Mouse (Mus musculus) CH12.LX (cell line): ENCODE data around the gene Borcs6. TPM values are rescaled to one million over a fixed set of nuclear protein-coding genes. Genes with fewer than 3 reads are reported as not detected.

ENCODE experiments used
- DNase-seq: peaks from one replicate; pipeline ENCODE4 v3.0.0-alpha.2; 2013; ENCODE audit errors: extremely low read depth
- H3K27ac ChIP-seq: 2 replicates; pipeline ENCODE4 v1.5.1; 2012; ENCODE audit warnings: low read depth, mild to moderate bottlenecking, control low read depth, moderate library complexity; ENCODE audit not compliant: insufficient read depth
- H3K27me3 ChIP-seq: replicated peaks from 2 replicates; pipeline ENCODE3; 2012; ENCODE audit warnings: inconsistent platforms
- H3K36me3 ChIP-seq, 2 experiments: replicated peaks in 1 of 2; 2 replicates each; pipeline versions ENCODE3 to v1.6.1; 2012; ENCODE audit warnings: inconsistent platforms in 1 of 2, low read length in 1 of 2, mild to moderate bottlenecking in 1 of 2, mixed read lengths in 1 of 2, moderate library complexity in 1 of 2; ENCODE audit not compliant: control insufficient read depth in 1 of 2, insufficient read depth in 1 of 2
- H3K4me1 ChIP-seq, 2 experiments: 2 replicates each; pipeline ENCODE4 v1.6.1; 2012; ENCODE audit warnings: inconsistent platforms in 1 of 2, moderate library complexity in 1 of 2; ENCODE audit not compliant: insufficient read depth in 2 of 2, control insufficient read depth in 1 of 2
- H3K4me2 ChIP-seq: 2 replicates; pipeline ENCODE4 v1.6.1; 2012; ENCODE audit warnings: low read depth, mild to moderate bottlenecking, control low read depth; ENCODE audit not compliant: poor library complexity, insufficient read depth, severe bottlenecking
- H3K4me3 ChIP-seq, 3 experiments: fragments of 150-350 bp in 1 of 3; sonication (generic) in 1 of 3; replicated peaks in 1 of 3; 2 replicates each; pipeline versions ENCODE3 to v1.5.1; 2011 to 2012; ENCODE audit warnings: low read depth in 2 of 3, low read length in 2 of 3, mild to moderate bottlenecking in 2 of 3, moderate library complexity in 2 of 3, control low read depth in 1 of 3, improper control_type of control experiment in 1 of 3, inconsistent platforms in 1 of 3, mixed read lengths in 1 of 3; ENCODE audit not compliant: poor library complexity in 1 of 3
- H3K79me2 ChIP-seq: replicated peaks from 2 replicates; pipeline ENCODE4 v1.6.1; 2012; ENCODE audit warnings: mild to moderate bottlenecking, moderate library complexity; ENCODE audit not compliant: control insufficient read depth, poor library complexity, insufficient read depth, severe bottlenecking; ENCODE audit errors: extremely low read depth
- H3K9ac ChIP-seq: 2 replicates; pipeline ENCODE4 v1.6.1; 2012; ENCODE audit warnings: low read depth, mild to moderate bottlenecking, control low read depth, moderate library complexity; ENCODE audit not compliant: insufficient read depth
- H3K9me3 ChIP-seq: replicated peaks from 2 replicates; pipeline ENCODE3; 2012; ENCODE audit warnings: low read length, inconsistent platforms, mixed read lengths
- BHLHE40 ChIP-seq: IDR thresholded peaks from 2 replicates; pipeline ENCODE4 v1.6.1; 2011; ENCODE audit warnings: mild to moderate bottlenecking, low read depth, low read length, improper control_type of control experiment
- CHD1 ChIP-seq: IDR thresholded peaks from 2 replicates; pipeline ENCODE4 v1.6.1; 2012; ENCODE audit warnings: low read depth, low read length, improper control_type of control experiment, inconsistent platforms
- CHD2 ChIP-seq: IDR thresholded peaks from 2 replicates; pipeline ENCODE4 v1.6.1; 2011; ENCODE audit warnings: low read length, improper control_type of control experiment
- CTCF ChIP-seq, 2 experiments: IDR thresholded peaks in 1 of 2; conservative IDR thresholded peaks in 1 of 2; 2 replicates each; pipeline ENCODE4 v1.5.1; 2011 to 2012; ENCODE audit warnings: low read depth in 2 of 2, low read length in 2 of 2, improper control_type of control experiment in 1 of 2, inconsistent platforms in 1 of 2, mild to moderate bottlenecking in 1 of 2, moderate library complexity in 1 of 2
- E2F4 ChIP-seq: IDR thresholded peaks from 2 replicates; pipeline ENCODE4 v1.6.1; 2011; ENCODE audit warnings: low read depth, low read length, improper control_type of control experiment; ENCODE audit not compliant: insufficient replicate concordance
- ELF1 ChIP-seq: IDR thresholded peaks from 2 replicates; pipeline ENCODE4 v1.6.1; 2014; ENCODE audit warnings: low read depth, mild to moderate bottlenecking, inconsistent platforms, low read length, improper control_type of control experiment
- EP300 ChIP-seq: IDR thresholded peaks from 2 replicates; pipeline ENCODE4 v1.6.1; 2011; ENCODE audit warnings: low read length, improper control_type of control experiment
- ETS1 ChIP-seq: conservative IDR thresholded peaks from 2 replicates; pipeline ENCODE4 v1.6.1; 2012; ENCODE audit warnings: low read depth, mild to moderate bottlenecking, inconsistent platforms, low read length, improper control_type of control experiment, moderate library complexity
- GABPA ChIP-seq: IDR thresholded peaks from 2 replicates; pipeline ENCODE4 v1.6.1; 2012; ENCODE audit warnings: low read depth, low read length, improper control_type of control experiment, inconsistent platforms; ENCODE audit not compliant: insufficient replicate concordance
- HCFC1 ChIP-seq: IDR thresholded peaks from 2 replicates; pipeline ENCODE4 v1.6.1; 2012; ENCODE audit warnings: low read depth, mild to moderate bottlenecking, inconsistent platforms, low read length, improper control_type of control experiment
- IRF4 ChIP-seq: IDR thresholded peaks from 2 replicates; pipeline ENCODE4 v1.6.1; 2014; ENCODE audit warnings: low read depth, mild to moderate bottlenecking, inconsistent platforms, low read length, improper control_type of control experiment
- JUN ChIP-seq: IDR thresholded peaks from 2 replicates; pipeline ENCODE4 v1.6.1; 2011; ENCODE audit warnings: low read depth, mild to moderate bottlenecking, low read length, improper control_type of control experiment, moderate library complexity; ENCODE audit not compliant: insufficient read depth
- JUND ChIP-seq: conservative IDR thresholded peaks from 2 replicates; pipeline ENCODE4 v1.6.1; 2011; ENCODE audit warnings: low read depth, low read length, improper control_type of control experiment
- KAT2A ChIP-seq: IDR thresholded peaks from 2 replicates; pipeline ENCODE4 v1.6.1; 2012; ENCODE audit warnings: low read length, improper control_type of control experiment, inconsistent platforms; ENCODE audit not compliant: insufficient replicate concordance
- MAFK ChIP-seq: IDR thresholded peaks from 2 replicates; pipeline ENCODE4 v1.6.1; 2011; ENCODE audit warnings: low read length, improper control_type of control experiment; ENCODE audit not compliant: insufficient replicate concordance
- MAX ChIP-seq: IDR thresholded peaks from 2 replicates; pipeline ENCODE4 v1.6.1; 2011; ENCODE audit warnings: low read length, improper control_type of control experiment
- MAZ ChIP-seq: IDR thresholded peaks from 2 replicates; pipeline ENCODE4 v1.6.1; 2012; ENCODE audit warnings: low read depth, mild to moderate bottlenecking, inconsistent platforms, low read length, improper control_type of control experiment, moderate library complexity
- MEF2A ChIP-seq: IDR thresholded peaks from 2 replicates; pipeline ENCODE4 v1.6.1; 2014; ENCODE audit warnings: low read depth, mild to moderate bottlenecking, inconsistent platforms, low read length, improper control_type of control experiment, borderline replicate concordance
- MXI1 ChIP-seq: IDR thresholded peaks from 2 replicates; pipeline ENCODE4 v1.6.1; 2011; ENCODE audit warnings: mild to moderate bottlenecking, low read depth, low read length, improper control_type of control experiment
- MYC ChIP-seq: IDR thresholded peaks from 2 replicates; pipeline ENCODE4 v1.6.1; 2011; ENCODE audit warnings: low read depth, mild to moderate bottlenecking, improper control_type of control experiment, low read length
- NELFE ChIP-seq: IDR thresholded peaks from 2 replicates; pipeline ENCODE4 v1.6.1; 2011; ENCODE audit warnings: low read depth, low read length, improper control_type of control experiment
- NRF1 ChIP-seq: IDR thresholded peaks from 2 replicates; pipeline ENCODE4 v1.6.1; 2014; ENCODE audit warnings: low read depth, mild to moderate bottlenecking, inconsistent platforms, low read length, improper control_type of control experiment, moderate library complexity
- PAX5 ChIP-seq: IDR thresholded peaks from 2 replicates; pipeline ENCODE4 v1.6.1; 2012; ENCODE audit warnings: low read length, inconsistent platforms, mixed read lengths
- POLR2A ChIP-seq: IDR thresholded peaks from 2 replicates; pipeline ENCODE4 v1.6.1; 2011; ENCODE audit warnings: low read depth, mild to moderate bottlenecking, improper control_type of control experiment, low read length
- POLR2AphosphoS2 ChIP-seq: IDR thresholded peaks from 2 replicates; pipeline ENCODE4 v1.6.1; 2011; ENCODE audit warnings: low read depth, low read length, improper control_type of control experiment
- RAD21 ChIP-seq: IDR thresholded peaks from 2 replicates; pipeline ENCODE4 v1.6.1; 2011; ENCODE audit warnings: low read depth, mild to moderate bottlenecking, low read length, improper control_type of control experiment, moderate library complexity
- RCOR1 ChIP-seq: conservative IDR thresholded peaks from 2 replicates; pipeline ENCODE4 v1.6.1; 2012; ENCODE audit warnings: low read depth, mild to moderate bottlenecking, inconsistent platforms, low read length, improper control_type of control experiment
- SIN3A ChIP-seq: IDR thresholded peaks from 2 replicates; pipeline ENCODE4 v1.6.1; 2012; ENCODE audit warnings: low read length, improper control_type of control experiment, inconsistent platforms
- SMC3 ChIP-seq: IDR thresholded peaks from 2 replicates; pipeline ENCODE4 v1.6.1; 2011; ENCODE audit warnings: low read depth, low read length, improper control_type of control experiment
- TBP ChIP-seq: conservative IDR thresholded peaks from 2 replicates; pipeline ENCODE4 v1.6.1; 2011; ENCODE audit warnings: low read depth, low read length, improper control_type of control experiment
- TCF12 ChIP-seq: IDR thresholded peaks from 2 replicates; pipeline ENCODE4 v1.6.1; 2014; ENCODE audit warnings: low read depth, mild to moderate bottlenecking, inconsistent platforms, low read length, improper control_type of control experiment
- UBTF ChIP-seq: IDR thresholded peaks from 2 replicates; pipeline ENCODE4 v1.6.1; 2012; ENCODE audit warnings: low read depth, mild to moderate bottlenecking, inconsistent platforms, low read length, improper control_type of control experiment, moderate library complexity
- USF1 ChIP-seq: IDR thresholded peaks from 2 replicates; pipeline ENCODE4 v1.6.1; 2014; ENCODE audit warnings: low read depth, mild to moderate bottlenecking, inconsistent platforms, low read length, improper control_type of control experiment
- USF2 ChIP-seq: conservative IDR thresholded peaks from 2 replicates; pipeline ENCODE4 v1.6.1; 2011; ENCODE audit warnings: low read depth, low read length, improper control_type of control experiment
- ZC3H11A ChIP-seq: IDR thresholded peaks from 2 replicates; pipeline ENCODE4 v1.6.1; 2012; ENCODE audit warnings: low read depth, mild to moderate bottlenecking, inconsistent platforms, low read length, improper control_type of control experiment
- ZKSCAN1 ChIP-seq: IDR thresholded peaks from 2 replicates; pipeline ENCODE4 v1.6.1; 2012; ENCODE audit warnings: low read depth, inconsistent platforms, low read length, improper control_type of control experiment, borderline replicate concordance
- ZMIZ1 ChIP-seq: IDR thresholded peaks from 2 replicates; pipeline ENCODE4 v1.6.1; 2012; ENCODE audit warnings: low read depth, mild to moderate bottlenecking, inconsistent platforms, low read length, improper control_type of control experiment
- ZNF384 ChIP-seq: IDR thresholded peaks from 2 replicates; pipeline ENCODE4 v1.6.1; 2012; ENCODE audit warnings: low read depth, low read length, improper control_type of control experiment, inconsistent platforms
- dilution Hi-C: fragments of 300-500 bp; cut with MboI; formaldehyde crosslinking; loops from 2 replicates; pipeline ENCODE4 v1.14.3; 2020; ENCODE audit warnings: low sequenced_read_pairs; ENCODE audit not compliant: extremely low pct_unique_long_range_greater_than_20kb, extremely low pct_ligation_motif_present
- in situ Hi-C: fragments of 300-500 bp; cut with MboI; formaldehyde crosslinking; loops from 3 replicates; pipeline ENCODE4 v1.14.3; 2019; ENCODE audit warnings: low sequenced_read_pairs, low pct_ligation_motif_present, low pct_unique_long_range_greater_than_20kb, mixed read lengths
- polyA plus RNA-seq: library from polyadenylated mRNA; unstranded; fragments of >175 nt; gene quantifications from 2 replicates; pipeline ENCODE4 v1.2.1, GENCODE M21; 2012; ENCODE audit warnings: low read depth; ENCODE audit not compliant: insufficient read length
- total RNA-seq, 2 experiments: library from RNA; depleted of rRNA; stranded (reverse); fragments of 300-350 nt in 1 of 2; fragments of >200 nt in 1 of 2; gene quantifications; 2 replicates each; pipeline ENCODE4 v1.2.3; 2012 to 2014

Gene Borcs6
- total and polyA plus RNA-seq, 3 experiments: 5.4 to 11.1 (median 7.3) TPM

GRCm38 (mm10) chr11:69073065-69073888, 13.8 kb downstream of the Borcs6 start:
- DNase-seq: peak; percentile 99
- Histone ChIP-seq H3K9ac (peak overlapping the region; percentile 88), H3K4me1 (peaks cover 16 to 55% of the 10 kb centered on the region in 2 experiments), H3K79me2 (no peaks in the 10 kb centered on the region), H3K4me3 (peak overlapping the region in 2 of 3 experiments; percentile 5 to 46), H3K9me3 (no peaks in the 10 kb centered on the region), H3K4me2 (peak overlapping the region; percentile 85), H3K36me3 (no peaks in the 10 kb centered on the region), H3K27ac (peak overlapping the region; percentile 59; the same call in 1 of the 2 replicates), H3K27me3 (peaks cover 2% of the 10 kb centered on the region)
- TF ChIP-seq MYC: peak; percentile 95
- peak; percentile 100 for TF ChIP-seq POLR2A
- TF ChIP-seq RCOR1: peak; percentile 99
- TF ChIP-seq ELF1: peak; percentile 88
- peak; percentile 91 for TF ChIP-seq JUN
- TF ChIP-seq CTCF (conservative IDR thresholded peaks at IDR 0.05 in 1 of 2, IDR thresholded peaks at IDR 0.05 in 1 of 2; ENCODE audit: low read depth in 2 of 2, low read length in 2 of 2): no peak; a peak in 1 of 4 replicates
- peak; percentile 97 for TF ChIP-seq JUND
- TF ChIP-seq POLR2AphosphoS2: peak; percentile 100
- no peak for TF ChIP-seq USF1
- no peak for TF ChIP-seq RAD21
- TF ChIP-seq EP300: peak; percentile 64
- TF ChIP-seq SIN3A: peak; percentile 99
- TF ChIP-seq CHD2: peak; percentile 89
- peak; percentile 97; the same call in 1 of the 2 replicates for TF ChIP-seq MAZ
- TF ChIP-seq ZKSCAN1: no peak; the same call in 1 of the 2 replicates
- TF ChIP-seq IRF4: peak; percentile 86
- TF ChIP-seq CHD1: no peak
- peak; percentile 91 for TF ChIP-seq MAX
- peak; percentile 63 for TF ChIP-seq NRF1
- TF ChIP-seq NELFE: peak; percentile 100
- TF ChIP-seq E2F4: peak; percentile 97
- TF ChIP-seq HCFC1: peak; percentile 82
- peak; percentile 75; the same call in 1 of the 2 replicates for TF ChIP-seq KAT2A
- TF ChIP-seq MEF2A: peak; percentile 91
- TF ChIP-seq USF2: peak; percentile 62
- peak; percentile 99 for TF ChIP-seq ETS1
- TF ChIP-seq SMC3: peak; percentile 28; the same call in 1 of the 2 replicates
- TF ChIP-seq ZMIZ1: peak; percentile 100
- TF ChIP-seq ZNF384: peak; percentile 76
- TF ChIP-seq BHLHE40: peak; percentile 77
- peak; percentile 95 for TF ChIP-seq MAFK
- TF ChIP-seq TCF12: peak; percentile 96
- TF ChIP-seq UBTF: no peak
- TF ChIP-seq TBP: peak; percentile 100
- peak; percentile 90 for TF ChIP-seq MXI1
- no peak; the same call in 1 of the 2 replicates for TF ChIP-seq ZC3H11A
- TF ChIP-seq PAX5: no peak
- peak; percentile 12; the same call in 1 of the 2 replicates for TF ChIP-seq GABPA
- dilution Hi-C loops (no loop called here), in situ Hi-C loops (no loop called here)
